Mouse (Mus musculus) hindbrain, embryonic 16.5 days (tissue): Measurements from ENCODE around the gene Rinl. TPM values are rescaled to one million over a fixed set of nuclear protein-coding genes. Genes with fewer than 3 reads are reported as not detected.

ENCODE experiments used
- ATAC-seq: fragments of 200-750 bp; cut with Nextera tagmentation; 2 replicates; pipeline ENCODE4 v1.8.0; 2017; ENCODE audit warnings: moderate TSS enrichment, moderate library complexity
- H3K27ac ChIP-seq: fragments of 300-500 bp; sonication (generic); 2 replicates; pipeline ENCODE4 v1.5.1; 2014; ENCODE audit warnings: low read depth, mild to moderate bottlenecking, control low read depth, low read length, moderate library complexity
- H3K27me3 ChIP-seq: fragments of 300-500 bp; sonication (generic); replicated peaks from 2 replicates; pipeline ENCODE4 v1.6.1; 2014; ENCODE audit warnings: low read length; ENCODE audit not compliant: control insufficient read depth, insufficient read depth
- H3K36me3 ChIP-seq: fragments of 300-500 bp; sonication (generic); 2 replicates; pipeline ENCODE4 v1.6.1; 2014; ENCODE audit warnings: mild to moderate bottlenecking, low read length, moderate library complexity, mixed read lengths; ENCODE audit not compliant: control insufficient read depth, insufficient read depth
- H3K4me1 ChIP-seq: fragments of 300-500 bp; sonication (generic); 2 replicates; pipeline ENCODE4 v1.6.1; 2014; ENCODE audit warnings: low read depth, low read length; ENCODE audit not compliant: control insufficient read depth, insufficient read depth
- H3K4me2 ChIP-seq: fragments of 300-500 bp; sonication (generic); 2 replicates; pipeline ENCODE4 v1.6.1; 2014; ENCODE audit warnings: mild to moderate bottlenecking, low read length, control low read depth, moderate library complexity
- H3K4me3 ChIP-seq: fragments of 300-500 bp; sonication (generic); 2 replicates; pipeline ENCODE4 v1.5.1; 2014; ENCODE audit warnings: mild to moderate bottlenecking, low read length, control low read depth, moderate library complexity
- H3K9ac ChIP-seq: fragments of 300-500 bp; sonication (generic); 2 replicates; pipeline ENCODE4 v1.6.1; 2014; ENCODE audit warnings: low read depth, mild to moderate bottlenecking, control low read depth, low read length, moderate library complexity
- H3K9me3 ChIP-seq: fragments of 300-500 bp; sonication (generic); 2 replicates; pipeline ENCODE4 v1.6.1; 2014; ENCODE audit warnings: mild to moderate bottlenecking, low read length, moderate library complexity; ENCODE audit not compliant: control insufficient read depth
- WGBS: fragments of 180-500 bp; shearing (Covaris S2); extraction: QIAGEN DNeasy Blood & Tissue Kit; methylation state at CpG from one replicate; pipeline ENCODE4 v1.1.7; 2014; 5-methylcytosine and 5-hydroxymethylcytosine counted together
- polyA plus RNA-seq: library from polyadenylated mRNA; unstranded; fragments of >200 nt; fragmentation: Nextera tagmentation; extraction: Ambion mirVana; gene quantifications from 2 replicates; pipeline ENCODE4 v1.2.1, GENCODE M21; 2015

The Rinl gene
- polyA plus RNA-seq, 1 experiment from 2014 or later, result 2.8 TPM

GRCm38 (mm10) chr7:28801901-28802670, 13.3 kb downstream of the Rinl start:
- no peak overlapping the region for H3K4me3 ChIP-seq
- no peak for ATAC-seq
- H3K9me3 ChIP-seq, result no peaks in the 10 kb centered on the region
- no peak overlapping the region for H3K9ac ChIP-seq
- H3K4me1 ChIP-seq, result peaks cover 6% of the 10 kb centered on the region
- no peak overlapping the region for H3K4me2 ChIP-seq
- H3K27me3 ChIP-seq, result no peaks in the 10 kb centered on the region
- no peaks in the 10 kb centered on the region for H3K36me3 ChIP-seq
- H3K27ac ChIP-seq, result peak overlapping the region; percentile 57
- 19% methylated on average over 10 of the region's 10 CpGs for WGBS

GRCm38 (mm10) chr7:28802846-28803588, 14.2 kb downstream of the Rinl start:
- Histone ChIP-seq H3K9me3 (no peaks in the 10 kb centered on the region), H3K27ac (peak overlapping the region; percentile 57), H3K27me3 (no peaks in the 10 kb centered on the region), H3K4me2 (no peak overlapping the region), H3K4me1 (peaks cover 11% of the 10 kb centered on the region), H3K36me3 (no peaks in the 10 kb centered on the region), H3K9ac (no peak overlapping the region), H3K4me3 (no peak overlapping the region)
- WGBS, result 4% methylated on average over 10 of the region's 10 CpGs
- no peak for ATAC-seq

GRCm38 (mm10) chr7:28803756-28804155, 15.0 kb downstream of the Rinl start:
- Histone ChIP-seq H3K27ac (no peak overlapping the region), H3K9me3 (no peaks in the 10 kb centered on the region), H3K27me3 (no peaks in the 10 kb centered on the region), H3K9ac (no peak overlapping the region), H3K4me1 (peaks cover 15% of the 10 kb centered on the region), H3K4me2 (no peak overlapping the region), H3K4me3 (no peak overlapping the region), H3K36me3 (no peaks in the 10 kb centered on the region)
- ATAC-seq, result no peak
- 58% methylated on average over 4 of the region's 4 CpGs for WGBS

GRCm38 (mm10) chr7:28806869-28807268, 18.1 kb downstream of the Rinl start:
- H3K4me3 ChIP-seq, result no peak overlapping the region
- ATAC-seq, result no peak
- H3K4me2 ChIP-seq, result no peak overlapping the region
- H3K4me1 ChIP-seq, result peaks cover 16% of the 10 kb centered on the region
- H3K27ac ChIP-seq, result no peak overlapping the region
- no peaks in the 10 kb centered on the region for H3K9me3 ChIP-seq
- no peaks in the 10 kb centered on the region for H3K36me3 ChIP-seq
- WGBS, result 66% methylated on average over 4 of the region's 4 CpGs
- H3K9ac ChIP-seq, result no peak overlapping the region
- no peaks in the 10 kb centered on the region for H3K27me3 ChIP-seq

GRCm38 (mm10) chr7:28807641-28808220, 19.0 kb downstream of the Rinl start:
- 34% methylated on average over 8 of the region's 8 CpGs for WGBS
- peak overlapping the region; percentile 99 for H3K4me2 ChIP-seq
- no peaks in the 10 kb centered on the region for H3K36me3 ChIP-seq
- H3K4me3 ChIP-seq, result peak overlapping the region; percentile 88
- no peaks in the 10 kb centered on the region for H3K9me3 ChIP-seq
- no peaks in the 10 kb centered on the region for H3K27me3 ChIP-seq
- H3K4me1 ChIP-seq, result peaks cover 21% of the 10 kb centered on the region
- peak overlapping the region; percentile 100 for H3K27ac ChIP-seq
- H3K9ac ChIP-seq, result peak overlapping the region; percentile 97
- no peak for ATAC-seq

GRCm38 (mm10) chr7:28808221-28808941, 19.6 kb downstream of the Rinl start, which contains the start of gene Hnrnpl:
Gene Hnrnpl, plus strand, starts transcription at chr7:28808541.
- Histone ChIP-seq H3K4me3 (peak within 1 kb of the TSS; percentile 88), H3K4me1 (peaks cover 22% of the 10 kb centered on the region), H3K27ac (peak within 1 kb of the TSS; percentile 100), H3K9ac (peak within 1 kb of the TSS; percentile 97), H3K36me3 (peaks cover 4% of the 10 kb centered on the region), H3K27me3 (no peaks in the 10 kb centered on the region), H3K9me3 (no peaks in the 10 kb centered on the region), H3K4me2 (peak within 1 kb of the TSS; percentile 99)
- WGBS, result 4% methylated on average over 34 of the region's 35 CpGs
- peak; percentile 16; the same call in 1 of the 2 replicates for ATAC-seq

- H3K9me3 ChIP-seq, result no peaks in the 10 kb centered on the region
- 0% methylated on average over 27 of the region's 32 CpGs for WGBS
- H3K27ac ChIP-seq, result peak overlapping the region; percentile 100
- ATAC-seq, result peak; percentile 64
- peaks cover 10% of the 10 kb centered on the region for H3K36me3 ChIP-seq
- peaks cover 22% of the 10 kb centered on the region for H3K4me1 ChIP-seq
- H3K4me2 ChIP-seq, result peak overlapping the region; percentile 99
- no peaks in the 10 kb centered on the region for H3K27me3 ChIP-seq
- H3K4me3 ChIP-seq, result peak overlapping the region; percentile 88
- peak overlapping the region; percentile 97 for H3K9ac ChIP-seq
Measured at GRCm38 (mm10) chr7:28808957-28809393, 20.2 kb downstream of the Rinl start.

- peak overlapping the region; percentile 97 for H3K9ac ChIP-seq
Measured at GRCm38 (mm10) chr7:28809401-28810089, 20.8 kb downstream of the Rinl start.

More at GRCm38 (mm10) chr7:28809401-28810089, 20.8 kb downstream of the Rinl start:
- ATAC-seq, result peak; percentile 25
- Histone ChIP-seq H3K9me3 (no peaks in the 10 kb centered on the region), H3K4me1 (peaks cover 22% of the 10 kb centered on the region), H3K27ac (peak overlapping the region; percentile 100), H3K4me3 (peak overlapping the region; percentile 88), H3K4me2 (peak overlapping the region; percentile 99), H3K27me3 (no peaks in the 10 kb centered on the region), H3K36me3 (peaks cover 16% of the 10 kb centered on the region)
- under 1% methylated on average over 35 of the region's 35 CpGs for WGBS
